Mouse (Mus musculus): Measurements from ENCODE around the gene Adora1. TPM values are rescaled to one million over a fixed set of nuclear protein-coding genes. Genes with fewer than 3 reads are reported as not detected.

Adora1 gene
- polyA plus RNA-seq, 1 experiment from 2014 or later = 11.1 TPM

GRCm38 (mm10) chr1:134211631-134212030 lies 23.6 kb downstream of the Adora1 start:
- no peak for ATAC-seq (ENCODE audit: low read depth)
- no peaks in the 10 kb centered on the region for H3K36me3 ChIP-seq
- H3K27ac ChIP-seq (replicated peaks) = no peak overlapping the region
- H3K4me3 ChIP-seq = no peak overlapping the region
- H3K9me3 ChIP-seq = no peaks in the 10 kb centered on the region
- no peaks in the 10 kb centered on the region for H3K27me3 ChIP-seq
- no peak overlapping the region for H3K4me2 ChIP-seq
- H3K4me1 ChIP-seq (replicated peaks) = peaks cover 12% of the 10 kb centered on the region
- 5% methylated on average over 2 of the region's 2 CpGs for WGBS
- no peak overlapping the region for H3K9ac ChIP-seq

GRCm38 (mm10) chr1:134211043-134211442 lies 24.2 kb downstream of the Adora1 start:
- Histone ChIP-seq H3K4me2 (no peak overlapping the region), H3K9me3 (no peaks in the 10 kb centered on the region), H3K36me3 (no peaks in the 10 kb centered on the region), H3K27ac (replicated peaks) (no peak overlapping the region), H3K4me1 (replicated peaks) (peaks cover 11% of the 10 kb centered on the region), H3K4me3 (no peak overlapping the region), H3K9ac (no peak overlapping the region), H3K27me3 (no peaks in the 10 kb centered on the region)
- no peak for ATAC-seq (ENCODE audit: low read depth)
- WGBS = 66% methylated on average over 6 of the region's 6 CpGs

GRCm38 (mm10) chr1:134210179-134210755 lies 25.0 kb downstream of the Adora1 start:
- Histone ChIP-seq H3K36me3 (no peaks in the 10 kb centered on the region), H3K27me3 (no peaks in the 10 kb centered on the region), H3K27ac (replicated peaks) (no peak overlapping the region), H3K9ac (no peak overlapping the region), H3K4me2 (no peak overlapping the region), H3K4me1 (replicated peaks) (peaks cover 6% of the 10 kb centered on the region), H3K9me3 (no peaks in the 10 kb centered on the region), H3K4me3 (no peak overlapping the region)
- no peak for ATAC-seq (ENCODE audit: low read depth)
- WGBS = 47% methylated on average over 6 of the region's 6 CpGs

GRCm38 (mm10) chr1:134206085-134206484 lies 29.1 kb downstream of the Adora1 start:
- Histone ChIP-seq H3K36me3 (no peaks in the 10 kb centered on the region), H3K27ac (replicated peaks) (no peak overlapping the region), H3K9me3 (no peaks in the 10 kb centered on the region), H3K9ac (no peak overlapping the region), H3K4me3 (no peak overlapping the region), H3K4me2 (no peak overlapping the region), H3K4me1 (replicated peaks) (peaks cover 4% of the 10 kb centered on the region), H3K27me3 (no peaks in the 10 kb centered on the region)
- 61% methylated on average over 5 of the region's 5 CpGs for WGBS
- ATAC-seq (ENCODE audit: low read depth) = no peak

- no peak for ATAC-seq (ENCODE audit: low read depth)
- H3K36me3 ChIP-seq = no peaks in the 10 kb centered on the region
- no peak overlapping the region for H3K4me3 ChIP-seq
- H3K4me2 ChIP-seq = no peak overlapping the region
- no peak overlapping the region for H3K27ac ChIP-seq (replicated peaks)
- H3K9ac ChIP-seq = no peak overlapping the region
- peaks cover 4% of the 10 kb centered on the region for H3K4me1 ChIP-seq (replicated peaks)
- 53% methylated on average over 9 of the region's 9 CpGs for WGBS
- no peaks in the 10 kb centered on the region for H3K27me3 ChIP-seq
- H3K9me3 ChIP-seq = no peaks in the 10 kb centered on the region
Measured at GRCm38 (mm10) chr1:134205296-134206018, 29.8 kb downstream of the Adora1 start.

GRCm38 (mm10) chr1:134204230-134204629 lies 31.0 kb downstream of the Adora1 start:
- H3K9me3 ChIP-seq = no peaks in the 10 kb centered on the region
- H3K4me1 ChIP-seq (replicated peaks) = peaks cover 4% of the 10 kb centered on the region; the same call in 1 of the 2 replicates
- ATAC-seq (ENCODE audit: low read depth) = no peak
- no peak overlapping the region for H3K27ac ChIP-seq (replicated peaks)
- no peak overlapping the region for H3K9ac ChIP-seq
- 90% methylated on average over 13 of the region's 13 CpGs for WGBS
- no peaks in the 10 kb centered on the region for H3K36me3 ChIP-seq
- no peak overlapping the region for H3K4me2 ChIP-seq
- H3K27me3 ChIP-seq = no peaks in the 10 kb centered on the region
- H3K4me3 ChIP-seq = no peak overlapping the region

- Histone ChIP-seq H3K9ac (no peak overlapping the region), H3K4me3 (no peak overlapping the region), H3K27me3 (no peaks in the 10 kb centered on the region), H3K27ac (replicated peaks) (no peak overlapping the region), H3K9me3 (no peaks in the 10 kb centered on the region), H3K4me2 (no peak overlapping the region), H3K4me1 (replicated peaks) (peaks cover 4% of the 10 kb centered on the region; the same call in 1 of the 2 replicates), H3K36me3 (no peaks in the 10 kb centered on the region)
- 24% methylated on average over 3 of the region's 3 CpGs for WGBS
- ATAC-seq (ENCODE audit: low read depth) = no peak
Measured at GRCm38 (mm10) chr1:134201751-134202420, 33.3 kb downstream of the Adora1 start.

GRCm38 (mm10) chr1:134200998-134201686 lies 34.1 kb downstream of the Adora1 start:
- no peak for ATAC-seq (ENCODE audit: low read depth)

GRCm38 (mm10) chr1:134200481-134200880 lies 34.8 kb downstream of the Adora1 start:
- H3K27ac ChIP-seq (replicated peaks) = no peak overlapping the region
- no peaks in the 10 kb centered on the region for H3K27me3 ChIP-seq
- H3K36me3 ChIP-seq = no peaks in the 10 kb centered on the region
- H3K4me3 ChIP-seq = no peak overlapping the region
- H3K9me3 ChIP-seq = no peaks in the 10 kb centered on the region
- H3K4me2 ChIP-seq = no peak overlapping the region
- 68% methylated on average over 2 of the region's 2 CpGs for WGBS
- H3K4me1 ChIP-seq (replicated peaks) = peaks cover 11% of the 10 kb centered on the region
- no peak overlapping the region for H3K9ac ChIP-seq
- ATAC-seq (ENCODE audit: low read depth) = no peak

More at GRCm38 (mm10) chr1:134200998-134201686, 34.1 kb downstream of the Adora1 start:
- peaks cover 6% of the 10 kb centered on the region; the same call in 1 of the 2 replicates for H3K4me1 ChIP-seq (replicated peaks)
- H3K27ac ChIP-seq (replicated peaks) = no peak overlapping the region
- no peak overlapping the region for H3K4me3 ChIP-seq
- 88% methylated on average over 6 of the region's 6 CpGs for WGBS
- no peaks in the 10 kb centered on the region for H3K9me3 ChIP-seq
- H3K27me3 ChIP-seq = no peaks in the 10 kb centered on the region
- H3K9ac ChIP-seq = no peak overlapping the region
- H3K36me3 ChIP-seq = no peaks in the 10 kb centered on the region
- H3K4me2 ChIP-seq = no peak overlapping the region

- no peak for ATAC-seq (ENCODE audit: low read depth)
- no peaks in the 10 kb centered on the region for H3K27me3 ChIP-seq
- no peak overlapping the region for H3K4me2 ChIP-seq
- WGBS = 78% methylated on average over 12 of the region's 12 CpGs
- no peak overlapping the region for H3K9ac ChIP-seq
- no peaks in the 10 kb centered on the region for H3K36me3 ChIP-seq
- H3K27ac ChIP-seq (replicated peaks) = no peak overlapping the region
- no peaks in the 10 kb centered on the region for H3K9me3 ChIP-seq
- H3K4me3 ChIP-seq = no peak overlapping the region
- peaks cover 25% of the 10 kb centered on the region for H3K4me1 ChIP-seq (replicated peaks)
Measured at GRCm38 (mm10) chr1:134198197-134198995, 36.8 kb downstream of the Adora1 start.

GRCm38 (mm10) chr1:134197325-134197982 lies 37.8 kb downstream of the Adora1 start:
- Histone ChIP-seq H3K9ac (no peak overlapping the region), H3K4me2 (no peak overlapping the region), H3K4me3 (no peak overlapping the region), H3K36me3 (no peaks in the 10 kb centered on the region), H3K27ac (replicated peaks) (no peak overlapping the region), H3K27me3 (no peaks in the 10 kb centered on the region), H3K4me1 (replicated peaks) (peaks cover 25% of the 10 kb centered on the region), H3K9me3 (no peaks in the 10 kb centered on the region)
- ATAC-seq (ENCODE audit: low read depth) = no peak
- WGBS = 82% methylated on average over 15 of the region's 15 CpGs
